Mouse (Mus musculus): ENCODE measurements around the gene Ifne. TPM values are rescaled to one million over a fixed set of nuclear protein-coding genes. Genes with fewer than 3 reads are reported as not detected.

Ifne gene
- not detected for polyA plus RNA-seq (2017; shearing (Covaris generic))

DNA sequence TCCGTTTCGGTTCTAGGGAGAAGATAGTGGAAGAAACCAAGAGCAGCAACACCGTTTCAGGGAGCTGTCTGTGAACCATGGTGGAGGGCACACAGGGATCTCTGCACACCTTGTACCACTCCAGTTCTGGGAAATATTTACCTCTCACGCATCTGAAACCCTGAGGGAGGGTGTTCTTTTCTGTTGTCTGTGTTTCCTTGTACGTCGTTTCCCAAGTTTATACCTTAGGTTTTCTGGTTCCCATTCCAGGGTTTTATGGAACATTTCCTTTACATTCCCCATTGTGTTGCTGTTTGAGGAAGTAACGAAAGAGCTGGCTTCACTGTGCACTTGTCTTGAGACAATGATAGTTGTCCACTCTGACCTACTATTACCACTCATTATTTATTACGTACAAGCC is at the start of gene Ifne:
Ifne (minus strand) TSS at position 101 of the 400 bp plus-strand sequence.
- no peak for ATAC-seq

DNA sequence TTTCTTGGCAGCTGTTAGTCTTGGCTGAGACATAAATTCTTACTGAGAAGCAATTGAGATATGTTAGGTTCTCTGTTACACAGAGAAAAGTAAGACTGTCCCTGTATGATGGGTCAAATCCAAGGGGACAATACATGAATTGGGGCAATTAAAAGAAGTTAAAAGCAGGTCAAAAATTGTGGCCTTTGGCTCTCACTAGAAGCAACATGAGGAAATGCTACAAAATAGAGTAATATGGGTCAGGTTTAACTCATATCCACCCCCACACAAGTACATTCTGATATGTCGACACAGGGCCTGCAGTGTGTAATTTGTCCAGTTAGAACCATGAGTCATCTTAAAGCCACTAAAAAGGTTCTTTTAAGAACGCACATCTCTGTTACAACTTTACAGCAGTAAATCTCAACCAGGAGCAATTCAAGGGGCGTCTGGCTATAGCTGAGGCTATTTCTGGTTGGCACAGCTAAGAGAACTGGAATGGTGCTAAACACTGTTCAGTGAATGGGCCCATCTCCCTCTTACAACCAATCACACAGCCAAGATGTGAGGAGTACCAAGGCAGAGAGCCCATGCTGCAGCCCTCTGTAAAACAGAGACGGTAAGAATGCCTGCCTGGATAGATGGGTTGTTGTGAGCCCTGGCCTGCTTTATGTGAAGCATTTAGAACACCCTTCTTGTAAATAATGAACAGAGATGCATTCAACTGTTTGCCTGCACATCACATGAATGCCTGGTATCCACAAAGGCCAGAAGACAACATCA is 48.5 kb upstream of the Ifne start:
- ATAC-seq, result no peak

DNA sequence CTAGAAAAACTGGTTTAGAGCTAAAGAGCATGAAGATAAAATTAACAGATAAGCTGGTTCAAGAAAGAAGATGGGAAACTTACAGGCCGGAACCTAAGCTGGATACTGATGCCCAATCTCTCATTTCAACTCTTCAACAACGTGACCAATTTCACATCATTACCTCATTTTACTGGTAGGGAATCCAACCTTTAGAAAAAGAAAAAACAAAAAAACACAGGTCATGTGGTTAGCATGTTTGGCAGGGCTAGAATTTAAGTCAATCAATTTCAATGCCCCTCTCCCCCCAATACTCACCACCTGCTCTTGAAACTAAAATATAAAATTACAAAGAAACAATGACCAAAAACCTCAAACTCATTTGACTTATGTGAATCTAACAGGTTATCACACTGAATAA is 47.8 kb upstream of the Ifne start:
- no peak for ATAC-seq

DNA sequence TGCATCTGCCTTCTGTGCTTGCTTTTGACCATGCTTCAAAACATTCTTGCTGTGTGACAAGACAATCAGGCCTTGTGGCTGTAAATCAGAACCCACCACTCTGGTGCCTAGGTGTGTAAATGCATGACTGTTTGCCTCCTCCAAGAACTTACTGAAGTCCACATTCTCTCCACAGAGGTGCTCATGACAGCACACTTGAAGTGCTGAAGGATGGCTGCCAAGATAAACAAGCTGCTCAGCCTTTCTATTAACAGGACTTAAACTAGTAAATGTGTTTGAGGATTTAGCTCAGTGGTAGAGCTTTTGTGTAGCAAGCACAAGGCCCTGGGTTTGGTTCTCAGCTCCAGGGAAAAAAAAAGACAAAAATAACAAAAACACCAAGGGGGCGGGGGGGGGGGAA is 46.6 kb upstream of the Ifne start:
- no peak for ATAC-seq

DNA sequence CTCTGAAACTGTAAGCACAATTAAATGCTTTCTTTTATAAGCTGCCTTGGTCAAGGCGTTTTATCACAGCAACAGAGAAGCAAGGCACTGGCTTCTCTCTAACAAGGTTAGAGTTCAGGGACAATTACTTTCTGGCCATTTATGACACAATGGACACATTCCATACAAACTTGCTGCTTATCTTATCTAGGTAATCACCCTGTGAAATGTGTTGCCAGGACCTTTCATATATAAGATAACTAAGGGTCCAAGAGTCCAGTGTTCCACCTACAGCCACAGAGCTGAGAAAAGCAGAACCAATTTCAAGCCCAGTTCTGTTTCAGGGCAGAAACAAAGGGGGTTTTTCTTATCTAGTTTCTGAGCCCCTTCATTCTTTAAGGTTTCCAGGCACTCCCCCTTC is 46.1 kb upstream of the Ifne start:
- no peak for ATAC-seq

DNA sequence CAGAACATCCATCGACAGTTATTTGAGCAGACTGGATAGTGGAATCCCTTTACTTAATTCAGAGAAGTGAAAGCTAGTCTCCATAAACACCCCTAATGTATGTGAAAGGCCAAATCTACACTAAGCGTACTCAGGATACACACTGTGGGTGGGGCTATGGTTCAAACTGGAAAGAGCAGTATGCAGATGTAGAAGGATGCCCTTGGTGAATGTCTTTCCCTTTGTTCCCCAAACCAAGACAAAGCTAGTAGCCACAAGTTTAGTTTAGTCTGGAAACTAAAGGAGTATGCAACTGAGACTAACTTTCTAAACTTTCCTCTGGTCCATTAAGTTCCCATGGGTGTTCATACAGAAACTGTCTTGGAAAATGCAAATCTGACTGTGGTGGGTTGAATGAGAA is 45.5 kb upstream of the Ifne start:
- no peak for ATAC-seq

DNA sequence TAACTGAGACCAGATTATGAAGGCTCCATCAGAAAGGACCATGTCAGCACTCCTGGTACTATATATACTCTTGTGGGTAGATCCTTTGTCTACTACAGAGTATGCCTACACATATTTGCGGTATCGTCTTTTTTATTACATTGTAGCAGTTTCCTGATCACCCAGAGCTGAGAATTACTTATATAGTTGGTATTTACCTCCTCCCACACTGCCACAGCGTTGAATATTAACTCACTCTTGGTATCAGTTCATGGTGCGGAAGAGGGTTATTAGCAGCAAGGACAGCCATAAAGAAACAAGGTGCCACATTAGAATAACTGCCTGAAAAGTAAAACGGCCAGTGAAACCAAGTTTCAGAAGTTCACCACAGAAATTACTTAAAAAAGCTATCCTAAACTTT is 41.3 kb upstream of the Ifne start:
- no peak for ATAC-seq

DNA sequence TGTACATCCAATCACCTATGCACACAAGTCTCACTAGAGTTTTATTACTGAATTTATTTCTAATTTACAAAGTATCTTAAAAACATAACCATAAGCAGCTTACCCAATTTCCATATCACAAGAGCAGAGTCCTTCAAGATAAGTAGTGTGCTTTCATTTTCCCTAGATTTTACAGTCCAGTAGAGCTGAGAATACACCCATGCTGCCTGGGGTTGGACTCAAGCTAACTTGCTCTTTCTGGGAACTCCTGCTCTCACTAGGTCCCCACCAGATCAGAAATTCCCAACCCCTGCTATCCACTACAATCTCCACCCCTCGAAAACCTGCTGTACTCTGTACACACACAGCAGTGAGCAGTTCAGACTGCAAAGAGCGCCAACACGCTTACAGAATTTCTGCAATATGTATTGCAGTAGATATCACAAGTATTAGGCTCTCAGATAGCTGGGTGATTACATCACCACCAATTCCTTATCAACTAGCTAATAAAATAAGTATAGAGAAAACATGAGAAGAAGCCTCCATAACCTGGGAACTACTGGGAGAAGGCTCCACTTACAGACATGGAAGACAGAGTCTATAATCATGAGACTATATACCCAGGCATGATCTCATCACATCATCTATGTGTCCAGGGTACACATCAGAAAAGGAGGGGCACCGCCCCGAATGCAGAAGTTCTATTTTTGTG is 37.9 kb upstream of the Ifne start:
- no peak for ATAC-seq

DNA sequence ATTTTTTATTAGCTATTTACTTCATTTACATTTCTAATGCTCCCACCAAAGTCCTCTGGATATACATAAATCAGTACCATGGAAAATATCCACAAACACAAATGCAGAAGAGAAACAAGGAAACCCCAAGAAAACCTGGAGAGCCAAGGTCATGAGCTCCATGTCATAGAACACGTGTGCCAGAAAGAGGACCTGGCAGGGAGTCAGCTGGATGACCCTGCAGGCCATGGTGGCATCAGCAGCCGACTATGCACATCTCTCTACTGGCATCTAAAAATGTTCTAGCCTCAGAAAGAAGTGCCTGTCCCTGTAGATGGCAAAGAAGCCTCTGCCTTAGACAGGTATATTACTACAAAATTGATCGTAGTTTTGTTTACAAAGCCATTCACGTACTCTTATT is 36.3 kb upstream of the Ifne start:
- ATAC-seq, result no peak

DNA sequence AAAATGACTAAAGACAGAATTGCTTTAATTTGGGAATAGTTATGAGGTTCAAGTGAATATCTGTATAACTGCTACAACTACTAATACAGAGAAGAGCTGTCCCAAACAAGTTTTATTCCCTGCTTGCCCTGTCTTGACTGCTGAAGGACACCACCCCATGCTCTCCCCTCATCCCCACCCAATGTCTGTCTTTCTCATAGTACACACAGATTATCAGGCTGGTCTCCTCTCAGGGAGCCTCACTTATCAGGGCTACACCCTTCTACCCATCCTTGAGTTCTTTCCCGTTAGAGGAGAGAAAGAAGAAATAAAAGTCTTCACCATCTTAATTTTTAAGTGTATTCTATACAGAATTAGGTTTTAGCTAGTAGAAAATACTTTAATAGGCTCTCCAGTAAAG is 34.0 kb upstream of the Ifne start:
- ATAC-seq, result no peak

DNA sequence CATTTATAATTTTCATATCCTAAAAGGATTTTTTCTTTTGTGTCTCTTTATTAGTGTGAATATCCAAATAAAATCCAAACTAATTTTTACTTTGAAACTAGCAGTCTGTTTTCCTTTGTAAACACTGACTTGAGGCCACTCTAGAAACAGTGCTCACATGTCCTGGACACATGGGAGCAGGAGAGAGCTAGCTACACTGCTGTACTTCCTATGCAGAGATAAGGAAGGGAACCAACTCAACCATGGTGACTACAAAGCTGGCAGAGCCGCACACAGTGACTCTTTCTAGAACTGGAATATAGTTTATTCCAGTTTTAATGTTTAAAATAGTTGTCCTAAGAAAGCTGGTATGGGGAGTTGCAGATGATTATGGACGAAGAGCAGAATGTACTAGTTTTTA is 32.9 kb upstream of the Ifne start:
- no peak for ATAC-seq

DNA sequence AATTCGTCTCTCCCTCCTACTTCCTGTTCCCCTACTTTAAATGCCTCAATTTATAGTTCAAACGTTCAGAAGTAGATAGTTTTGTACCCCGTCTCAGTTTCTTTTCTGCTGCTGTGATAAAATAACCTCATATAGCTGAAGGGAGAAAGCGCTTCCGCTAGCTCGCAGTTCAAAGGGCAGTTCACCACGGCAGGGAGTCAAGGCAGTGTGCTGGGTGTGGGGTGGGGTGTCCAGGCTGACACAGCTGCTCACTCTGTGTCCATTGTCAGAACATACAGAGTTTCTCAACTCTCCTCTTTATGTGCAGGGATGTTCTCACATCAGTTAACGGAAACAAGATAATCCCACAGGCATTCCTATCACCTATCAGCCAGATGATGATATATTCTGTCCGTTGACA is 32.2 kb upstream of the Ifne start:
- peak; percentile 32 for ATAC-seq

DNA sequence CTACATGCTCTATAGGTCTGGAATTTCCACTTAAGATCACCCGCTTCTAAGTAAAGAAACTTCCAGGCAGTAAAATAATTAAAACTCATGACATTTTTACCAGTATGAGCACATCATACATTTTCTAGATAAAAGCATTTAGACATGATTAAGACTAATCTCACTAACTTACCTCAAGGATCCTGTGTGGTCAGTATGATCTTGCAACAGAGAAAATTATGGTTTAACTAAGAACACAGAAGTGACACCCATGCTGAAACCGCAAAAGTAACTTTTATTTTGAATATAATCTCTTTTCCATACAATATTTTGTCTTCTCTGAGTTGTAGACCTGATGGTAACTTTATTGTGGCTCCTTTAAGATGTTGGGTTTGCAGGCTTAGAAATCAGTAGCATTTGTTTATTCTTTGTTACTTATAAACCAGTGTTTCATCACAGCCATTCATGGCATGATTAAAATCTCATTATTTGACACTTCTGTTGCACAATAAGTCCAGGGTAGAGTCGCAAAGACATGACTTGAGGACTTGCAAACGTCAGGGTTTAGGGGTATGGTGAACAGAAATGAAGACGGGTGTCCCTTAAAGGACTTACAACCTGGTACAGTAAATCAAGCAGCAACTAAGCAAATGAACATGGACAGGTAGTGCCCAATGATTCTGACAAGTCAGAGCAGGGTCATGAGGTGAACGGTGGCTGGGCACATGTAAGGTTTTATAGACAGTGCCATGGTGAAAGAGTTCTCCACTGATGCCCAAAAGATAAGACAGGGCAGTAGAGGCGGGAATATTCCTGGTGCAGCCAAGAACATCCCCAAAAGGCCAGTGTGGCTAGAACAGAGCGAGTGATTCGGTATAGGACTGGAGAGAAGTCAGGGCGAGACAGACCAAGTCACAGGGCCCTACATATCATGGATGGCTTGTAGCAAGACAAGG is 29.9 kb upstream of the Ifne start:
- ATAC-seq, result no peak

DNA sequence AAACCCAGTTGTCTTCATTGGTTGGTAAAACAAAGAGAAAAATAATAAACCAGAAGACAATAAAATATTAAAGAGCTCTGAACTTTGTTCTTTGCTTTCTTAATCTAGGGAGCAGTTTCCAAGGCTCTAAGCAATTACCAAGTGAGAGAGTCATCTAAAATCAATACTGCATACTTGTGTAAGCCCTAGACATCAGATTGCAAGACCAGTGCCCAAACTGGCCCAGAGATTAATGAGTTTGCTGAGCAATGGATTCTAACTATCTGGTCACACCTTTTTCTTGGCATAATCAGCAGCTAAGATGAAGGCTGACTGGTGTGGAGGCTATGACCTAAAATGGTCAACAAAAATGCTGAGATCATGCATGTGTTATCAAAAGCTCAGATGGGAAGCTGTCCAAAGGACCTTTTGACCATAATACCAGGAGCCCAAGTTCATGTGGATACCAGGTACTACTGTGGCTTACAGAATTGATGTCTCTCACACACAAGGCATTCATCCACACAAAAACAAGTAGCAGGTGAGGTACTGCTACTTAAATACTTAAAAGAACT is 13.3 kb upstream of the Ifne start:
- ATAC-seq, result no peak

DNA sequence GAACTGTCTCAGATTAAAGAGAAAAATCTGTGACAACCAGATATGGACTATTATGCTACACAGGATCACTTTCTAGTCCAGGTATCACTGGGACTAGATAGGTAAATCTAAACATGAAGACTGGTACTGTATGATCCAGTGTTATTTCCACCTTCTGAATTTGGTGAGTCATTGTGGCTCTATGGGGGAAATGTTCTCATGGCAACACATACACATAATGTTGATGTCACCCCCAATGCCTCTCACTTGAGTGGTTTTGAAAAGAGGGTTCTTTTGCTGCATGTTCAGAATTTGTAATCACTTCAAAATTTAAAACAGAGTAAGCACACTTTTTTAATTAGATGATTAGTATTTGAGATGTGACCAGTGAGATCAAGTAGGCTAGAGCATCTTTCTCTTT is 8.2 kb upstream of the Ifne start:
- no peak for ATAC-seq

DNA sequence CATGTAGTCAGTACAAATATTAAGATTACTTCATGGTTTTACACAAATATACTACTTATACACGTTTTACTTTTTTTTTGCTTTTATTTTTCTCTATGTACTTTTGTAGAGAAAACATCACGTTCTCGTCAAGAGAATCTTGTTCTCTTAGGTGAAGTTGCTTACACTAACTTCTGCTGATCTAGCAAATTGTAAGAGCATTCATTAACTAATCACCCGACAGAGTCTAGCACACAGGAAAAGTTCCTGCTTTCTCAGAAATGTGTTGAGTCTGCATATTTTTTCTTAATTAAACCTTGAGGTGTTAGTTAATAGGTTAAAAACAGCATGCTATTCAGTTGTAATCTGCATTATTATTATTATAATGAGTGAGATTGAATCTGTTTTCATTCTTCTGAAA is 1.2 kb downstream of the Ifne start:
- ATAC-seq, result no peak

DNA sequence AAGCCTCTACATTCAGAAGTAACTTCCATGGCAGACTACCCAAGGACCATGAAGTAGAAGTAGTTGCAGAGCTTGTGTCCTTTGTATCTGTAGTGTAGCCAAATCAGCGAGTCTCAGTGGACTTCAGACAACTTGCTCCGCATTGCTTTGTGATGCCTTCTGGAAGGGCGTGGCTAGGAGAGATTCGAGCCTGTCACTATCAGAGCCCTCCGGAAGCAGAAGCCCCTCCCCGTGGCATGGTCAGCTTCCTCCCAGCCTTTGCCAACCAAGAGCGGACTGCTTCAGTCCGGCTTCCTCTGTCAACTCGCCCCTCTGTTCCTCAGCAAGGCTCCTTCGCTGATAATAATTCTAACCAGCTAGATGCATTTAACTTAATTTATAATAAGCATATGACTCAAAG is 1.8 kb downstream of the Ifne start:
- peak; percentile 68 for ATAC-seq

DNA sequence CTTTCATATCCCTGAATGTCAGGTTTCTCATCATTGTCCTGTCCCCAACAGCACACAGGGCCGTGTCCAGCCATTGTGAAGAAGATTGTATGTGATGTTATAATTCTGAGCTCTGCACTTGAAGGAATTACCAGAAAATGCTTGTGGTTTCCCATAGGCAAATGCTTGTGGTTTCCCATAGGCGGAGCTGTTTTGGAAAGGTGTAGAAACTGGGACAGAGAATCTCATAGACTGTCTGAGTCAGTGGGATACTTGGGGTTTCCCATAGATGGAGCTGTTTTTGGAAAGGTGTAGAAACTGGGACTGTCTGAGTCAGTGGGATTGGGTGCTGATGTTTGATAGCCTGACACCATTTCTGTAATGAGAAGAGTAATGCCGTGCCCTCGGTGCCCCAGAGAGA is 3.5 kb downstream of the Ifne start:
- ATAC-seq, result no peak

DNA sequence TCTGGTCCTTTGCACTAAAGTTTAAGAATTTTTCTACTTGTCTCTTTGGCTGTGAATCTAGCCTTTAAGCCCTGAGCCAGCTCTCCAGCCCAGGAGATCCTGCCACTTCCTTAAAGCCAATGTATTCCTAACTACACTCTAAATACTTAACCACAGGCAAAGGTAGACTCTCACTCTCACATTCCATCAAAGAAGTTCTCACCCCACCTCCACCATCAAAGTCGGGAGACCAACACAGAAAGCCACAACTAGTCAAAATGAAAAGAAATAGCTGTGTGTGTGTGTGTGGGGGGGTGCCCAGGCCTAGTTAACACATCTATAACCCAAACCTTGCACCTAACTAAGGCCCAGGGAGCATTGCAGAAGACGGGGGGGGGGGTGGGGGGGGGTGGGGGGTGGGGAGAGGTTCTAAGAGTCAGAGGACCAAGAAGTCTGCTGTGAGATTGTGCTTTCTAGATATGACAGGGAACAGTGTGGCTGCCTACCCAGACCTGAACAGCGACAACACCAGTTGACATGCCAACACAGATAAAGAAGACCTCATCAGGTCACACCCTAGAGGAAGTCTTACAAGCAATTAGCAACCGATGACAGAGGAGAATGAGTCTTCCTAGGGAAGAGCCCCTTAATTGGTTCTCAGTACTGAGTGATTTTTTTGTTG is 4.4 kb downstream of the Ifne start:
- ATAC-seq, result peak; percentile 31

DNA sequence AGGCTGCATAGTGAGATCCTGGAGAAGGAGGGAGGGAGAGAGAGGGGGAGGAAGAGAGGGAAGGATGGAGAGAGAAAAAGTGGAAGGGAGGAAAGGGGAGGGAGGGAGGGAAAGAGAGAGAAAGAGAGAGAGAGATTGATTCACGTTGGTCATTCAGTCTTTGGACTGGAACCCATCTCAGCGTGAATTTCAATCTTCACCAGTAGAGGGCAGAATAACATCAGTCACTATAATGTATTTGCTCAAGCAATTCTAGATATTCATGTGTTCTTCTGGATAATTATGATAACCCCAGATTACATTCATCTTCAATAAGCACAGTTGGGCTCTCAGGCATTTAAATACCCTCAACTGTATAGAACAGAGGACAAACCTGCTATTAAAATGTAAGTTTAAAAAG is 7.3 kb downstream of the Ifne start:
- ATAC-seq, result no peak

DNA sequence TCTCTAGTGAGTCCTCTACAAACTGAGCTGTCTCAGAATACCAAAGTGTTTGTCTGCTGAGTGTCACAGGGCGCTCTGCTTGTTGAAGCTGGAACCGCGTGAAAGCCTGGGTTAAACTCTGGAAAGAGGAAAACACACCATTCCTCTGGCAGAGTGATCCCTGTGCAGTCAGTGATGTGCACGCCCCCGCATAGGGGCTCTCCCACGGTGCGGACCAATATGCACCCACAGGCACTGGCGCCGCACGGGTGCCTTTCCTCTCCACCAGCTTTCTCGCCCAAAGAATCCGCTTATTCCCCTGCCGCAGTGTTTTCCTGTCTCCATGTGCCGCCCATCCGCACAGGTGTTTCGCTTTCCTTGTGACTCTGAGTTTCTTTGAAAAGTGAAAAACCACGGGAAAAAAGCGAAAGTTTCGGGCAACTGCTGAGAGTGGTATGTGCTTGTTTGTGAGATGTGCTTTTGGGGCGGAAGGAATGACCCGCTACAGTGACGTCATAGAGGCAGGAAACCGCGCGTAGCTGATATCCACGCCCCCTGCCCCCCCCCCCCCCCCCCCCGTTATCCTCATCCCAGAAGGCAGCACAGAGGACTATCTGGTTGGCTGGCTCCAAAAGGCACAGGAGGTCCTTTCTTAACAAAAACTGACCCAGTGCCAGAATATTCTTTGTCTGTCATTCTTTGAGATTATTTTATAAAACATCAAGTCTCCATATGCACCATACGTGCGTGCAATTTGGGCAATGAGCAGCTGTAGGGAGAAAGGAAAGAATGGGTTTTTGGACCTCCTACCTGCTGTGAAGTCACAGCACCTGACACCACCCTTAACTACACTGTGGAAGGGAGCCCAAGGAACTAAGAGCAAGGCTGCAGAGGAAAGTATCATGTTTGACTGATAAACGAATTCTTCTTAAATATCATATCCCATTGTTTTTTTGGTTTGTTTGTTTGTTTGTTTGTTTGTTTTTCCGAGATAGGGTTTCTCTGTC is 11.8 kb downstream of the Ifne start:
- ATAC-seq, result peak; percentile 58
